Mouse (Mus musculus) macrophage (primary cell): ENCODE results near the gene P4ha2. TPM values are rescaled to one million over a fixed set of nuclear protein-coding genes. Genes with fewer than 3 reads are reported as not detected.
A peak's percentile ranks its signal among the peaks of the same experiment; 100 is the strongest.

ENCODE experiments used
- H3K27ac ChIP-seq: fragments of 350-480 bp; formaldehyde crosslinking; 2 replicates; pipeline ENCODE4 v1.9.0; 2021
- H3K36me3 ChIP-seq: fragments of 350-480 bp; formaldehyde crosslinking; 2 replicates; pipeline ENCODE4 v1.9.0; 2021; ENCODE audit errors: inconsistent target
- H3K4me3 ChIP-seq: fragments of 350-480 bp; formaldehyde crosslinking; 2 replicates; pipeline ENCODE4 v1.9.0; 2021; ENCODE audit errors: inconsistent target
- H3K79me2 ChIP-seq: fragments of 350-480 bp; formaldehyde crosslinking; 2 replicates; pipeline ENCODE4 v1.9.0; 2021; ENCODE audit errors: inconsistent target
- WGBS: methylation state at CpG from one replicate; pipeline ENCODE4 v1.1.7; 2026; ENCODE audit warnings: inconsistent platforms; ENCODE audit not compliant: missing documents; 5-methylcytosine and 5-hydroxymethylcytosine counted together
- polyA plus RNA-seq: library from polyadenylated mRNA; stranded (reverse); fragments of 250-400 nt; gene quantifications from 3 replicates; pipeline ENCODE4 v1.2.4, GENCODE M21; 2018; ENCODE audit warnings: inconsistent platforms

The P4ha2 gene
- polyA plus RNA-seq, 1 experiment from 2014 or later: 15.6 TPM

DNA sequence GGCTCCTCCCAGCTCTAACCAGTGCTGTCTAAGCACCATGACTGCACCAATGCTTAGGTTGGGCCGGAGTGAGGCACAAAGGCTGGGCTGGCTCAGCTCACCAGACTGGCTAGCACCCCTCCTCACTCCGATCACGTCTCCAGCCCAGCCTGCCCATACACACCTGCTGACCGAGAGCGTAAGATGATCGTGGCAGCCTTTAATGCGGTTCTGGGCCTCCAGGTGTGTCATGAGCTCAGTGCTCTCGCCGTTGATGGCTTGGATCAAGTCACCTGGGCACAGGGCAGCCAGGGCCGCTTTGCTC lies 36.5 kb upstream of the P4ha2 start:
- Histone ChIP-seq H3K36me3 (peaks cover 53% of the 10 kb centered on the region), H3K27ac (no peak overlapping the region), H3K4me3 (no peak overlapping the region), H3K79me2 (peaks cover 29% of the 10 kb centered on the region; the same call in 1 of the 2 replicates)
- 86% methylated on average over 10 of the region's 10 CpGs for WGBS

DNA sequence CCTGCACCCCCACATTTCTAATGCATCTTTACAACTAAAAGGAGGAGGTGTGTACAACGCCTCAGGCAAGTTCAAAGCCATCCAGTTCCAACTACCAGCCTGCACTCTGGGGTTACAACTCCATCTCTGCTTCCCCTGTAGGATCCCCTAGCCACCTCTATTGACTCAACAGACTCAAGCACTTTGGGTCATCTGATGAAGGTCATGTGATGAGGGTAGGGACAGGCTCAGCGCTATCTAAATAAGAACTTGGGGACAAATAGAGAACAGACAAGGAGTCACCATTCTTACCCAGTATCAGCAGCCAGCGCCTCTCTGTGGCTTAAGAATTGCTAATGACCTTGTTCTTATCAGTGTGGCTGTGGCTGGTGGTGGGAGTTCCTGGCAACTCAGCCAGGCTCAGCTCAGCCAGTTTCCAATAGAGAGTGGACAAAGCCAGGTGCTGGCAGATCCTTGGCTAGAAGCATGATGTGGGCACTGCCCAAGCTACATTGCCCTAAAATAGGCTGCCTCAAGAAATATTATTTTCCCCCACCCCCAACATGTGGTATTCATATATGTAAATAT lies 35.4 kb upstream of the P4ha2 start:
- H3K36me3 ChIP-seq: peaks cover 43% of the 10 kb centered on the region
- 97% methylated on average over 3 of the region's 3 CpGs for WGBS
- H3K27ac ChIP-seq: no peak overlapping the region
- H3K4me3 ChIP-seq: no peak overlapping the region
- H3K79me2 ChIP-seq: peaks cover 29% of the 10 kb centered on the region; the same call in 1 of the 2 replicates

- H3K4me3 ChIP-seq: no peak overlapping the region
- H3K36me3 ChIP-seq: peaks cover 35% of the 10 kb centered on the region
- no peak overlapping the region for H3K27ac ChIP-seq
- peaks cover 29% of the 10 kb centered on the region; the same call in 1 of the 2 replicates for H3K79me2 ChIP-seq
- 91% methylated on average over 12 of the region's 12 CpGs for WGBS
Measured at GRCm38 (mm10) chr11:54065106-54065914, 34.6 kb upstream of the P4ha2 start.

GRCm38 (mm10) chr11:54065915-54066178 lies 34.0 kb upstream of the P4ha2 start:
- Histone ChIP-seq H3K4me3 (no peak overlapping the region), H3K79me2 (peaks cover 29% of the 10 kb centered on the region; the same call in 1 of the 2 replicates), H3K27ac (no peak overlapping the region), H3K36me3 (peaks cover 29% of the 10 kb centered on the region)
- WGBS: 98% methylated on average over 4 of the region's 4 CpGs

DNA sequence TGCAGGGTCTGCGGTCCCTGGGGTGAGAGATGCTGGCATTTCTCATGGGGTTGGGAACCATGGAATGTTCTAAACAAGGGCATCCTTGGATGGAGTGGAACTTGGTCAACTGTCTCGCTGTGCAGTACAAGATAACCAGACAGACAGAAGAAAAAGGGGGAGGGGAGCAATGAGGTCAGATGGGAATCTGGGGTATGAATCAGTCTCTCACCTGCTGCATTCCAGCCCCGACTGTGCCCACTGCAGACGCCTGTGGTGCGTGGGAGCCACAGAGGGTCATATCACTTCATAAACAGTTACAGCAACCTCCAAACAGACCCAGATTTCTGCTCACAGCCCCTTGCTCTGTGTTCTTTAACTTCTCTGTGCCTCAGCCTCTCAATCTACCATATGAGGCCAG lies 33.5 kb upstream of the P4ha2 start:
- WGBS: 100% methylated on average over 4 of the region's 5 CpGs
- Histone ChIP-seq H3K4me3 (no peak overlapping the region), H3K79me2 (peaks cover 29% of the 10 kb centered on the region; the same call in 1 of the 2 replicates), H3K36me3 (peaks cover 24% of the 10 kb centered on the region; the same call in 1 of the 2 replicates), H3K27ac (no peak overlapping the region)

- Histone ChIP-seq H3K36me3 (peaks cover 13% of the 10 kb centered on the region; the same call in 1 of the 2 replicates), H3K4me3 (peak overlapping the region; percentile 50), H3K79me2 (peaks cover 29% of the 10 kb centered on the region; the same call in 1 of the 2 replicates), H3K27ac (peak overlapping the region; percentile 74)
- 77% methylated on average over 12 of the region's 12 CpGs for WGBS
Measured at GRCm38 (mm10) chr11:54067318-54067995, 32.4 kb upstream of the P4ha2 start.

DNA sequence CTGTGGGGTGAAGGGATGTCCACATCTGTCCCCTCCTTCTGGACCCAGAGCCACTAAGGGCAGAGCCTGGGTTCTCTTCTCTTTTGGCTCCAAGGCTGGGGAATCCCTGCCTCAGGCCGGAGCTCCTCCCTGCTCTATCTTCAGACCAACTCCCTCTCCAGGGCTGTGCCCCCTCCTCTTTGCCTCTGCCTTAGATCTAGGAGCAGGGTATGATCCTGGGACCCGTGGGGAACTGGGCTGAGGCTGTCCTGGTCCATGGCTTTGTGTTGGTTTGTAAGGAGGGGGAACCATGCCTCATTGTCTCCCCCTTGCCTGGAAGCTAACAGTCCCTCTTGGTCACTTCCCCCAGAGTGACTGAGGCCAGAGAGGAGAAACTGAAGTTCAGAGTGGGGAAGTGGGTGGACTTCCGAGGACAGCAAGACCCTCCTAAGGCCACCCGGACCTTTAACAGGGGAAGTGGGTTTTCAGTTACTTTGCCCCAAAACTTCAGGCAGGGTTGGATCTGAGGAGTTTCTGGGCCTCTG lies 31.8 kb upstream of the P4ha2 start:
- peak overlapping the region; percentile 50 for H3K4me3 ChIP-seq
- WGBS: 16% methylated on average over 4 of the region's 4 CpGs

DNA sequence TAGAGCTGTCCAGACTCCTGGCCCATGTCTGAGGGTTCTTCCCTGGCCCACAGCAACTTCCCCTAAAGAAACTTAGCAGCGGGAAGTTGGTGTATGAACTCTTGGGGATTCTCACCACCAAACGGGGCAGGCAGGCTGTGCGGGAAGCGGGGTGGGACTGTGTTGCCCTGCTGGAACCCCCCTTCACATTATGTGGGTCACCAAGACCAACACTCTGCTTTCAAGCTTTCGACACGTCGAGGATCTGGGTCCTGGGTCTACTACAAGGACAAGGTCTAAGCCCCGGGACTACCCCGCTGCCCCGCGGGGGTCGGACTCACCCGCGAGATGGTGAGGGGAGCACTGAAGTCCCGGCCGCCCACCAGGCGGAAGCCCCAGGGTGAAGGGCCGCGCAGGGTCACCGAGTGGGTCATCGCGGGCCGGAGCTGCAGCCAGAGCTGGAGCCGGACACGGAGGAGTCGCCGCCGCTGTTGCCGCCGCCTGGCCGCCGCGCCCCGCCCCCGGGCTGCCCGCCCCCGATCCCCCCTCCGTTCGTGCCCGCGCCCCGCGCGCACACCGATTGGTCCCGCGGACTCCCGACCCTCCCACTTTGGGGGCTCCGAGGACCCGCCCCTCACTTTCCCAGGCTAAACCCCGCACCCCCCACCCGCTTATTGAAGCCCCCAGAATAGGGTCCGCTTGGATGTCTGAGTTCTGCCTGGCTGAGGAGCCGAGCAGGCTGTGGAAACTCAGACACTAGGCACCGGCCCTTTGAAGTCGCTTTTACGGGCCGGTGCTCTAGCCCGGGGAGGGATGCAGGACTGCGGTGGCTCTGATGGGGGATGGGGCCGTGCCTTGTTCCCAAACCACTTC lies 31.1 kb upstream of the P4ha2 start, which contains the start of gene Pdlim4:
Pdlim4 (minus strand) TSS at position 495 of the 852 bp plus-strand sequence.
- peak within 1 kb of the TSS; percentile 50 for H3K4me3 ChIP-seq
- peaks cover 29% of the 10 kb centered on the region; the same call in 1 of the 2 replicates for H3K79me2 ChIP-seq
- WGBS: 3% methylated on average over 31 of the region's 61 CpGs
- peaks cover under 1% of the 10 kb centered on the region; the same call in 1 of the 2 replicates for H3K36me3 ChIP-seq
- H3K27ac ChIP-seq: peak within 1 kb of the TSS; percentile 74

More for the DNA sequence above, 31.8 kb upstream of the P4ha2 start:
- peaks cover 29% of the 10 kb centered on the region; the same call in 1 of the 2 replicates for H3K79me2 ChIP-seq
- H3K27ac ChIP-seq: peak overlapping the region; percentile 74
- H3K36me3 ChIP-seq: peaks cover 7% of the 10 kb centered on the region; the same call in 1 of the 2 replicates

DNA sequence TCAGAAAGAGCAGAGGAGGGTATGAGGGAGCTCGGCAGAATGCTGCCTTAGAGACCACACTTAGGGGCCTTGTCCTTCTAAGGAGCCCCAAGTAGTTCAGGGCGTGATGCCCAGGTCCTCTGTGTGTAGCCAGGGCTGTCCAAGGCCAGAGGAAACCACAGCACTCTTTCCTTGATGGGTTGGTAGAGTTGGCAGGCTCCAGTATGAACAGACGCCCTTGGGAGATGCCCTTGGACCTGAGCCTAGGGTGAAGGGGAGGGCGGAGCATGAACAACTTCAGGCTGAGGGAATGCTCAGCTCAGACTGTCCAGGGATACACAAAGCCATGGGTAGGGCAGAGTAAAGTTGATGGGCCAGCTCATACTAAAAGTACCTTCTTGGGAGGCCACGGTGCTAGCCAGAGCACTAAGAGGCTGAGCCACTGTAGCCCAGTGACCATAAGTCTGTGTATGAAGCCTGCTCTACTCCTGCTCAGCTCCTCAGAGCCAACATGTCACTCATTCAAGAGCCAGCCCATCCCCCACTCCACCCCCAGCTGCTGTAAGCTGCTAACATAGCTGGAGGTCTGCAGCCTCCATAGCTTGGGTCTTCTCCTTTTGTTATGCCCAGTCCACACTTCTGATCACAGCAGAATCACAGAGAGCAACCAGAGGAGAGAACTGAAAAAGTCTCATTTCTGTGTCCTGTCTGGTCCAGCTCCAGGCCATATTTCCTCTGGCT lies 28.0 kb upstream of the P4ha2 start:
- WGBS: 89% methylated on average over 5 of the region's 5 CpGs
- Histone ChIP-seq H3K79me2 (peaks cover 8% of the 10 kb centered on the region; the same call in 1 of the 2 replicates), H3K36me3 (no peaks in the 10 kb centered on the region), H3K4me3 (no peak overlapping the region), H3K27ac (no peak overlapping the region)

DNA sequence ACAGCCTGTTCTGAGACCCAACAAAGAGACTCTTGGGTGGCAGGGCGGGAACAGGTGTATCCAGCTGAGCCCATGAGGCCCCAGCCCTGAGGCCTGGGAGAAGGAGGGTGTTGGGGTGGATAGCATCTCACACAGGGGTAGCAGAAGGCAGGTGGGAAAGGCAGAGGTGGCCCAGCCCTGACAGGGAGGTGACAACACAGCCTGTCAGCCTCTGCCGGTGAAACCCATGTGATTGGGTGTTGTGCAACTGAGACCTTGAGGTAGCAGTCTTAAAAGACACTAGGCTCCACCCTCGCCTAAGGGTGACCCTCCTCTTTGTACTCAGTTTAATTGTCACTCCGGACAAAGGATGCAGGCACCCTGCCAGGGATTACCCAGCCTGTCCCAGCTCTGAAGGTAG lies 26.6 kb upstream of the P4ha2 start:
- Histone ChIP-seq H3K27ac (no peak overlapping the region), H3K79me2 (no peaks in the 10 kb centered on the region), H3K4me3 (no peak overlapping the region), H3K36me3 (no peaks in the 10 kb centered on the region)
- 75% methylated on average over 4 of the region's 4 CpGs for WGBS

DNA sequence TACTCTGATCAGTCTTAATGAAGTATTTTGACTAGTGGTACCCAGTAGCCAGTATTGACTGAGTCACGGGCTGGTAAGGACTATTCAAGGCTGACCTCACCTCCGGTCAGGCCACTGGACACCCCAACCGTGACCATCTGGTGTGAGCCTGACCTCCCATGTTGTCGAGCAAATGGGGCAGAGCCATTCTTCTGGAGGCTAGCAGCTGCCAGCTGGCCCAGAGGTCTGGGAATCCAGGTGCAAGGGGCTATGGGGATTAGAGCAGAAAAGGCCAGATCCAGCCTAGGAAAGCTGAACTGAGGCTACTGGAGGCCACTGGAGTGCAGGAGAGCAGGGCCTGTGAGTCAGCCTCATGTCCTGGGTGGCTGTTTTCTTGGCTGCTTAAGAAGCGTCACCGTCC lies 24.5 kb upstream of the P4ha2 start:
- H3K79me2 ChIP-seq: no peaks in the 10 kb centered on the region
- WGBS: 95% methylated on average over 6 of the region's 6 CpGs
- no peak overlapping the region for H3K27ac ChIP-seq
- no peak overlapping the region for H3K4me3 ChIP-seq
- no peaks in the 10 kb centered on the region for H3K36me3 ChIP-seq

GRCm38 (mm10) chr11:54076101-54076500 lies 23.8 kb upstream of the P4ha2 start:
- 100% methylated on average over 1 of the region's 1 CpGs for WGBS
- Histone ChIP-seq H3K27ac (no peak overlapping the region), H3K79me2 (no peaks in the 10 kb centered on the region), H3K4me3 (no peak overlapping the region), H3K36me3 (no peaks in the 10 kb centered on the region)

DNA sequence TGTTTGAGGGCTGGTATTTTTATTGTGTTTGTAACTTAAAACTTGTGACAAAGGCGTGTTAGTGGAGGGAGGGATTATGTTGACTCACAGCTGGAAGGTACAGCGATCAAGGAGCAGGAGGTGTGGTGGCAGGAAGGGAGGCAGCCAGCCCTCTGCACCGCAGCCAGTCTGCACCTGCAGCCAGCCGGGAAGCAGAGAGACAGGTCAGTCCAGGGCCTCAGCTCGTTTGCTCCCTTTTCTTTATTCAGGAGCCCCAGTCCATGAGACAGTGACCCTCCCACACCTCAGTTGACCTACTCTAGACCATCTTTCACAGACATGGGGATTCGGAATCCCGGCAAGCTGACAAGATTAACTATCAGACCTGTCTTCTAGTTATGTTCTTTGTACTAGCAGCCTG lies 19.5 kb upstream of the P4ha2 start:
- WGBS: 87% methylated on average over 7 of the region's 7 CpGs
- no peak overlapping the region for H3K4me3 ChIP-seq
- H3K36me3 ChIP-seq: no peaks in the 10 kb centered on the region

More for the DNA sequence above, 19.5 kb upstream of the P4ha2 start:
- Histone ChIP-seq H3K79me2 (no peaks in the 10 kb centered on the region), H3K27ac (no peak overlapping the region)
